Mouse (Mus musculus) kidney, embryonic 14.5 days (tissue): ENCODE results near the gene Gadl1. TPM values are rescaled to one million over a fixed set of nuclear protein-coding genes. Genes with fewer than 3 reads are reported as not detected.

ENCODE experiments used
- ATAC-seq: fragments of 200-750 bp; cut with Nextera tagmentation; 2 replicates; pipeline ENCODE4 v1.8.0; 2017; ENCODE audit warnings: moderate number of reproducible peaks, mild to moderate bottlenecking, moderate TSS enrichment, moderate library complexity; ENCODE audit not compliant: low FRiP score, low TSS enrichment
- H3K27ac ChIP-seq: fragments of 300-500 bp; sonication (generic); 2 replicates; pipeline ENCODE4 v1.5.1; 2014; ENCODE audit warnings: low read depth, mild to moderate bottlenecking, low read length, moderate library complexity, mixed read lengths
- H3K27me3 ChIP-seq: fragments of 300-500 bp; sonication (generic); 2 replicates; pipeline ENCODE4 v1.6.1; 2014; ENCODE audit warnings: mild to moderate bottlenecking, low read length; ENCODE audit not compliant: control insufficient read depth, insufficient read depth
- H3K36me3 ChIP-seq: fragments of 300-500 bp; sonication (generic); 2 replicates; pipeline ENCODE4 v1.6.1; 2014; ENCODE audit warnings: low read length, mixed read lengths; ENCODE audit not compliant: control insufficient read depth, insufficient read depth
- H3K4me1 ChIP-seq: fragments of 300-500 bp; sonication (generic); 2 replicates; pipeline ENCODE4 v1.6.1; 2014; ENCODE audit warnings: low read length, mixed read lengths; ENCODE audit not compliant: control insufficient read depth, insufficient read depth
- H3K4me2 ChIP-seq: fragments of 300-500 bp; sonication (generic); replicated peaks from 2 replicates; pipeline ENCODE4 v1.6.1; 2014; ENCODE audit warnings: low read depth, mild to moderate bottlenecking, low read length
- H3K4me3 ChIP-seq: fragments of 300-500 bp; sonication (generic); 2 replicates; pipeline ENCODE4 v1.5.1; 2014; ENCODE audit warnings: mild to moderate bottlenecking, low read length
- H3K9ac ChIP-seq: fragments of 300-500 bp; sonication (generic); 2 replicates; pipeline ENCODE4 v1.6.1; 2014; ENCODE audit warnings: low read depth, mild to moderate bottlenecking, low read length, moderate library complexity
- H3K9me3 ChIP-seq: fragments of 300-500 bp; sonication (generic); 2 replicates; pipeline ENCODE4 v1.6.1; 2016; ENCODE audit warnings: low read length; ENCODE audit not compliant: control insufficient read depth
- WGBS: fragments of 180-500 bp; shearing (Covaris S2); extraction: QIAGEN DNeasy Blood & Tissue Kit; methylation state at CpG from one replicate; pipeline ENCODE4 v1.1.7; 2014; 5-methylcytosine and 5-hydroxymethylcytosine counted together
- polyA plus RNA-seq: library from polyadenylated mRNA; unstranded; fragments of >200 nt; fragmentation: Nextera tagmentation; extraction: Ambion mirVana; gene quantifications from 2 replicates; pipeline ENCODE4 v1.2.1, GENCODE M21; 2014

Gadl1 gene
- polyA plus RNA-seq, 1 experiment from 2014 or later = 0.60 TPM

GRCm38 (mm10) chr9:116077419-116077818 is 168.2 kb downstream of the Gadl1 start:
- H3K4me3 ChIP-seq = no peak overlapping the region

GRCm38 (mm10) chr9:116081781-116082180 is 172.5 kb downstream of the Gadl1 start:
- H3K9ac ChIP-seq = no peak overlapping the region
- no peaks in the 10 kb centered on the region for H3K36me3 ChIP-seq
- H3K4me2 ChIP-seq = no peak overlapping the region
- H3K27me3 ChIP-seq = no peaks in the 10 kb centered on the region
- H3K27ac ChIP-seq = no peak overlapping the region
- H3K4me1 ChIP-seq = no peaks in the 10 kb centered on the region
- no peak for ATAC-seq
- H3K4me3 ChIP-seq = no peak overlapping the region
- WGBS = 86% methylated on average over 4 of the region's 4 CpGs
- no peaks in the 10 kb centered on the region; the same call in 1 of the 2 replicates for H3K9me3 ChIP-seq

More at GRCm38 (mm10) chr9:116077419-116077818, 168.2 kb downstream of the Gadl1 start:
- Histone ChIP-seq H3K9ac (no peak overlapping the region), H3K27ac (no peak overlapping the region), H3K27me3 (no peaks in the 10 kb centered on the region), H3K9me3 (no peaks in the 10 kb centered on the region; the same call in 1 of the 2 replicates), H3K4me1 (no peaks in the 10 kb centered on the region), H3K4me2 (no peak overlapping the region), H3K36me3 (no peaks in the 10 kb centered on the region)
- WGBS = 87% methylated on average over 2 of the region's 2 CpGs
- no peak for ATAC-seq

GRCm38 (mm10) chr9:116083300-116083699 is 174.0 kb downstream of the Gadl1 start:
- Histone ChIP-seq H3K36me3 (no peaks in the 10 kb centered on the region; the same call in 1 of the 2 replicates), H3K9ac (no peak overlapping the region), H3K4me3 (no peak overlapping the region), H3K9me3 (no peaks in the 10 kb centered on the region), H3K4me2 (no peak overlapping the region), H3K27ac (no peak overlapping the region), H3K4me1 (no peaks in the 10 kb centered on the region), H3K27me3 (no peaks in the 10 kb centered on the region)
- WGBS = 81% methylated on average over 5 of the region's 5 CpGs
- ATAC-seq = no peak

GRCm38 (mm10) chr9:116083726-116084323 is 174.6 kb downstream of the Gadl1 start:
- Histone ChIP-seq H3K27me3 (no peaks in the 10 kb centered on the region), H3K4me2 (no peak overlapping the region), H3K36me3 (no peaks in the 10 kb centered on the region; the same call in 1 of the 2 replicates), H3K27ac (no peak overlapping the region), H3K4me1 (no peaks in the 10 kb centered on the region), H3K4me3 (no peak overlapping the region), H3K9ac (no peak overlapping the region), H3K9me3 (no peaks in the 10 kb centered on the region)
- 83% methylated on average over 8 of the region's 8 CpGs for WGBS
- no peak for ATAC-seq

GRCm38 (mm10) chr9:116084324-116084931 is 175.2 kb downstream of the Gadl1 start:
- no peaks in the 10 kb centered on the region for H3K9me3 ChIP-seq
- no peak overlapping the region for H3K4me3 ChIP-seq
- H3K4me2 ChIP-seq = no peak overlapping the region
- 94% methylated on average over 12 of the region's 12 CpGs for WGBS
- no peak for ATAC-seq
- no peaks in the 10 kb centered on the region; the same call in 1 of the 2 replicates for H3K36me3 ChIP-seq
- H3K4me1 ChIP-seq = no peaks in the 10 kb centered on the region
- no peak overlapping the region for H3K27ac ChIP-seq
- H3K27me3 ChIP-seq = no peaks in the 10 kb centered on the region
- H3K9ac ChIP-seq = no peak overlapping the region

GRCm38 (mm10) chr9:116085999-116086398 is 176.7 kb downstream of the Gadl1 start:
- no peak overlapping the region for H3K4me2 ChIP-seq
- no peak overlapping the region for H3K4me3 ChIP-seq
- no peaks in the 10 kb centered on the region for H3K9me3 ChIP-seq
- H3K36me3 ChIP-seq = peaks cover 12% of the 10 kb centered on the region; the same call in 1 of the 2 replicates
- no peaks in the 10 kb centered on the region for H3K4me1 ChIP-seq
- H3K9ac ChIP-seq = no peak overlapping the region
- H3K27me3 ChIP-seq = no peaks in the 10 kb centered on the region
- H3K27ac ChIP-seq = no peak overlapping the region
- WGBS = 88% methylated on average over 6 of the region's 6 CpGs
- ATAC-seq = no peak

GRCm38 (mm10) chr9:116087263-116087662 is 178.0 kb downstream of the Gadl1 start:
- H3K27ac ChIP-seq = no peak overlapping the region
- H3K27me3 ChIP-seq = no peaks in the 10 kb centered on the region
- H3K36me3 ChIP-seq = peaks cover 12% of the 10 kb centered on the region; the same call in 1 of the 2 replicates
- ATAC-seq = no peak
- no peak overlapping the region for H3K9ac ChIP-seq
- H3K9me3 ChIP-seq = no peaks in the 10 kb centered on the region
- H3K4me3 ChIP-seq = no peak overlapping the region
- H3K4me1 ChIP-seq = 0 out of 2 replicates have a peak, but pooled peaks cover 2% of the 10 kb centered on the region
- no peak overlapping the region for H3K4me2 ChIP-seq
- WGBS = 91% methylated on average over 5 of the region's 5 CpGs

GRCm38 (mm10) chr9:116087880-116088279 is 178.6 kb downstream of the Gadl1 start:
- Histone ChIP-seq H3K4me2 (no peak overlapping the region), H3K4me3 (no peak overlapping the region), H3K4me1 (0 out of 2 replicates have a peak, but pooled peaks cover 8% of the 10 kb centered on the region), H3K27ac (no peak overlapping the region), H3K36me3 (peaks cover 17% of the 10 kb centered on the region; the same call in 1 of the 2 replicates), H3K9ac (no peak overlapping the region), H3K9me3 (no peaks in the 10 kb centered on the region), H3K27me3 (no peaks in the 10 kb centered on the region)
- WGBS = 31% methylated on average over 5 of the region's 5 CpGs
- ATAC-seq = no peak

- Histone ChIP-seq H3K27me3 (no peaks in the 10 kb centered on the region), H3K9ac (no peak overlapping the region), H3K9me3 (no peaks in the 10 kb centered on the region), H3K4me3 (no peak overlapping the region), H3K36me3 (peaks cover 19% of the 10 kb centered on the region; the same call in 1 of the 2 replicates), H3K4me2 (no peak overlapping the region), H3K27ac (no peak overlapping the region), H3K4me1 (0 out of 2 replicates have a peak, but pooled peaks cover 8% of the 10 kb centered on the region)
- 91% methylated on average over 9 of the region's 9 CpGs for WGBS
- ATAC-seq = no peak
Observed at GRCm38 (mm10) chr9:116088912-116089311, 179.7 kb downstream of the Gadl1 start.
